Mouse (Mus musculus) midbrain, postnatal 0 days (tissue): ENCODE measurements around the gene Kif7. TPM values are rescaled to one million over a fixed set of nuclear protein-coding genes. Genes with fewer than 3 reads are reported as not detected.

Experiments used
- ATAC-seq: fragments of 200-750 bp; cut with Nextera tagmentation; 2 replicates; pipeline ENCODE4 v1.8.0; 2017; ENCODE audit warnings: moderate number of reproducible peaks, mild to moderate bottlenecking, moderate TSS enrichment, moderate library complexity; ENCODE audit not compliant: low FRiP score
- DNase-seq: peaks from one replicate; pipeline ENCODE4 v3.0.0-alpha.2; 2015; ENCODE audit warnings: low spot score
- H3K27ac ChIP-seq: fragments of 300-500 bp; sonication (generic); 2 replicates; pipeline ENCODE4 v1.5.1; 2014; ENCODE audit warnings: low read depth, mild to moderate bottlenecking, low read length, mixed read lengths
- H3K27me3 ChIP-seq: fragments of 300-500 bp; sonication (generic); 2 replicates; pipeline ENCODE4 v1.6.1; 2014; ENCODE audit warnings: low read length, control low read depth, mixed read lengths; ENCODE audit not compliant: insufficient read depth
- H3K36me3 ChIP-seq: fragments of 300-500 bp; sonication (generic); 2 replicates; pipeline ENCODE4 v1.6.1; 2014; ENCODE audit warnings: low read length, control low read depth, mixed read lengths; ENCODE audit not compliant: insufficient read depth
- H3K4me1 ChIP-seq: fragments of 300-500 bp; sonication (generic); 2 replicates; pipeline ENCODE4 v1.6.1; 2014; ENCODE audit warnings: mild to moderate bottlenecking, control low read depth, antibody characterized with exemption, low read length, mixed read lengths; ENCODE audit not compliant: insufficient read depth
- H3K4me2 ChIP-seq: fragments of 300-500 bp; sonication (generic); 2 replicates; pipeline ENCODE4 v1.6.1; 2014; ENCODE audit warnings: low read depth, mild to moderate bottlenecking, low read length, mixed read lengths; ENCODE audit not compliant: poor library complexity, severe bottlenecking
- H3K4me3 ChIP-seq: fragments of 300-500 bp; sonication (generic); 2 replicates; pipeline ENCODE4 v1.5.1; 2014; ENCODE audit warnings: low read depth, mild to moderate bottlenecking, low read length, moderate library complexity
- H3K9ac ChIP-seq: fragments of 300-500 bp; sonication (generic); replicated peaks from 2 replicates; pipeline ENCODE4 v1.6.1; 2014; ENCODE audit warnings: mild to moderate bottlenecking, low read length, moderate library complexity, mixed read lengths; ENCODE audit not compliant: poor library complexity, severe bottlenecking
- H3K9me3 ChIP-seq: fragments of 300-500 bp; sonication (generic); 2 replicates; pipeline ENCODE4 v1.6.1; 2016; ENCODE audit warnings: low read length, control low read depth
- CTCF ChIP-seq: IDR thresholded peaks from 2 replicates; pipeline ENCODE4 v1.5.1; 2016; ENCODE audit warnings: antibody characterized with exemption, mild to moderate bottlenecking
- WGBS: fragments of 180-500 bp; shearing (Covaris S2); extraction: QIAGEN DNeasy Blood & Tissue Kit; methylation state at CpG from one replicate; pipeline ENCODE4 v1.1.7; 2014; 5-methylcytosine and 5-hydroxymethylcytosine counted together
- polyA plus RNA-seq: library from polyadenylated mRNA; unstranded; fragments of >200 nt; fragmentation: Nextera tagmentation; extraction: Ambion mirVana; gene quantifications from 2 replicates; pipeline ENCODE4 v1.2.1, GENCODE M21; 2015
- total RNA-seq: library from RNA; depleted of rRNA; stranded (reverse); fragments of >200 nt; gene quantifications from 2 replicates; pipeline ENCODE4 v1.2.3, GENCODE M21; 2014

Kif7 gene
- total and polyA plus RNA-seq, 2 experiments from 2014 or later, result 1.5 to 5.6 TPM

DNA sequence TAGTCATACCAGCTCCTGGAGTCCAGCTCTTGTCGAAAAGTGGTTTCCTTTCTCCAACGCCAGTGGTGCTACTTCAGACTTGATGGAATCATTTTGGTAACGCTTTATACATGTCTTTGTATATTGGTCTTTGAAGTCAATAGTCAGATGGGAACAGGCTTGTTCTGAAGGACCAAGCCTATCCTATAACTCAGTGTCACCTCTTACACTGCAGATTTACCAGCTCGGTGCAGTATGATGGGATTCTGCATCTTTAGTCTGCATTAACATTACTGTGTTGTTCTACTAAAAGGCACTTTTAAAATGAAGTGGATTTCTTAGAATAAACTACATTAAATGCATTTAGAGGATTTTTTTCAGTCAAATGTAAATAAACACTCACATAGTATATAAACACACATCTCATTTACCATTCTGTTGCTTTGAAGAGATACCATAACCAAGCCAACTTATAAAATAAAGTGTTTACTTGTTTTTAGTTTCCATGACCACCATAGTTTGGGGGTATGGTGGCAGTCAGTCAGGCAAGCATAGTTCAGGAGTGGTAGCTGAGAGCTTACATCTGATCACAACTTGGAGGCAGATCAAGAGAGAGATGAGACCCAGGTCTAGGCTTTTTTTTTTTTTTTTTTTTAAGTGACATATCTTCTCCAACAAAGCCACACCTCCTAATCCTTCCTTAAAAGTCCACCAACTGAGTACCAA, 44.5 kb downstream of the Kif7 start:
- DNase-seq (no peak), ATAC-seq (no peak)
- Histone ChIP-seq H3K27me3 (no peaks in the 10 kb centered on the region), H3K4me2 (no peak overlapping the region), H3K27ac (no peak overlapping the region), H3K36me3 (no peaks in the 10 kb centered on the region), H3K9ac (no peak overlapping the region), H3K9me3 (no peaks in the 10 kb centered on the region), H3K4me1 (no peaks in the 10 kb centered on the region), H3K4me3 (no peak overlapping the region)
- 98% methylated on average over 4 of the region's 4 CpGs for WGBS
- TF ChIP-seq CTCF, result no peak

- H3K4me2 ChIP-seq, result no peak overlapping the region
- no peak for ATAC-seq
Observed at GRCm38 (mm10) chr7:79666690-79667089, 48.8 kb downstream of the Kif7 start.

DNA sequence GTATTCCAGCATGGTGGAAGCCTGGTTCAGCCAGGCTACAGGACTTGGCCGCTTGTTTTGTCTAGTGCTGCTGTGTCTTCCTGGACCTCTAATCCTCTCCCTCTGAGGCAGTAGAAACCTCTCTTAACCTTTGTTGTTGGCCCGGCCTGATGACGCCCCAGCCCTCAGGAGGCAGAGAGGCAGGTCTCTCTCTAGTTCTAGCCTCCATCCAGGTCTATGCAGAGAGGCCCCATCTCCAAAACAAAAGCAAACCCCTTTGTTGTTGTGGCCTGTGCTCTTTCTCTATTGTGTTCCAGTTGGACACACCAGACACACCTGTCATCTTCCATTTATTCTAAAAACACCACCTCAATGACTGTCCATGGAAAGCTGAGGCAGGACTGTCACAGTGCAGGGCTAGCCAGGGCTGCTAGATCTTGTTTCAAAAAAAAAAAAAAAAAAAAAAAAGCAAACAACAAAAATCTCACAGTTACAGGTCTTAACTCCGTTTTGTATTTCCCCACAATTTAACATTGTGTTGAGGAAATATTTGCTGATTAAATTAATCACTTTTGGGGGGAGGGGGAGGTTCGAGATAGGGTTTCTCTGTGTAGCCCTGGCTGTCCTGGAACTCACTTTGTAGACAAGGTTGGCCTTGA, 54.1 kb downstream of the Kif7 start:
- 12% methylated on average over 5 of the region's 5 CpGs for WGBS

More at GRCm38 (mm10) chr7:79666690-79667089, 48.8 kb downstream of the Kif7 start:
- peak; percentile 31; the same call in 1 of the 2 replicates for TF ChIP-seq CTCF
- no peaks in the 10 kb centered on the region for H3K9me3 ChIP-seq
- H3K27me3 ChIP-seq, result no peaks in the 10 kb centered on the region
- no peaks in the 10 kb centered on the region for H3K4me1 ChIP-seq
- DNase-seq, result no peak
- H3K9ac ChIP-seq, result no peak overlapping the region
- H3K27ac ChIP-seq, result no peak overlapping the region
- no peaks in the 10 kb centered on the region for H3K36me3 ChIP-seq
- H3K4me3 ChIP-seq, result no peak overlapping the region

GRCm38 (mm10) chr7:79660291-79661150, 55.0 kb downstream of the Kif7 start:
- Histone ChIP-seq H3K4me3 (peak overlapping the region; percentile 62), H3K4me1 (0 out of 2 replicates have a peak, but pooled peaks cover 8% of the 10 kb centered on the region), H3K27ac (no peak overlapping the region), H3K4me2 (peak overlapping the region; percentile 100), H3K9ac (peak overlapping the region; percentile 46; the same call in 1 of the 2 replicates), H3K27me3 (no peaks in the 10 kb centered on the region), H3K9me3 (no peaks in the 10 kb centered on the region), H3K36me3 (no peaks in the 10 kb centered on the region)
- ATAC-seq (peak; percentile 33; the same call in 1 of the 2 replicates), DNase-seq (no peak)
- no peak for TF ChIP-seq CTCF
- under 1% methylated on average over 73 of the region's 73 CpGs for WGBS

More for the DNA sequence above, 54.1 kb downstream of the Kif7 start:
- Histone ChIP-seq H3K9me3 (no peaks in the 10 kb centered on the region), H3K27me3 (no peaks in the 10 kb centered on the region), H3K27ac (no peak overlapping the region), H3K36me3 (no peaks in the 10 kb centered on the region), H3K4me2 (peak overlapping the region; percentile 100), H3K4me1 (0 out of 2 replicates have a peak, but pooled peaks cover 8% of the 10 kb centered on the region), H3K9ac (no peak overlapping the region), H3K4me3 (peak overlapping the region; percentile 62)
- DNase-seq (no peak), ATAC-seq (no peak)
- TF ChIP-seq CTCF, result no peak

GRCm38 (mm10) chr7:79659578-79660290, 55.8 kb downstream of the Kif7 start, which contains the start of gene Ticrr:
Gene Ticrr (plus strand): TSS chr7:79660196.
- WGBS, result under 1% methylated on average over 39 of the region's 39 CpGs
- Histone ChIP-seq H3K27me3 (no peaks in the 10 kb centered on the region), H3K4me1 (0 out of 2 replicates have a peak, but pooled peaks cover 8% of the 10 kb centered on the region), H3K27ac (no peak within 1 kb of the TSS), H3K9ac (peak within 1 kb of the TSS; percentile 51), H3K36me3 (no peaks in the 10 kb centered on the region), H3K4me2 (peak within 1 kb of the TSS; percentile 100), H3K4me3 (peak within 1 kb of the TSS; percentile 62), H3K9me3 (no peaks in the 10 kb centered on the region)
- DNase-seq, result peak; percentile 98
- peak; percentile 100 for ATAC-seq
- no peak for TF ChIP-seq CTCF
